Mouse (Mus musculus) adrenal gland, adult 2 months (tissue): ENCODE data around the gene Elk4. TPM values are rescaled to one million over a fixed set of nuclear protein-coding genes. Genes with fewer than 3 reads are reported as not detected.

Source experiments
- DNase-seq: peaks from one replicate; pipeline ENCODE4 v3.0.0; 2021
- long read RNA-seq: library from polyadenylated mRNA; stranded (forward); transcript quantifications from one replicate; pipeline ENCODE4 v2.0.0, GENCODE M21; 2021
- polyA plus RNA-seq: library from polyadenylated mRNA; depleted of rRNA; stranded (reverse); fragments of >200 nt; gene quantifications from 2 replicates; pipeline ENCODE4 v1.2.3, GENCODE M21; 2012; rRNA removed
- total RNA-seq, 2 experiments: library from RNA; stranded (reverse); gene quantifications; 2 replicates each; pipeline ENCODE4 v1.2.3; 2021

Gene Elk4
- 10 to 100 TPM; 78.1 to 82.8 TPM for total RNA-seq
- 17.0 and 18.0 TPM in 2 replicates for polyA plus RNA-seq
- long read RNA-seq, partial matches to known transcripts = 0 of 2 reads
- long read RNA-seq, other reads (novel, unspliced or antisense) = 2 of 2 reads

GRCm38 (mm10) chr1:132007282-132007815 is at the start of gene Elk4:
Gene Elk4 (plus strand): TSS chr1:132007607.
- DNase-seq = peak; percentile 95

- DNase-seq = no peak
These were observed 46.4 kb upstream of the Elk4 start for GRCm38 (mm10) chr1:131961004-131961403.

GRCm38 (mm10) chr1:131962606-131963084 is 44.8 kb upstream of the Elk4 start, which contains the start of gene Slc45a3:
Gene Slc45a3 (plus strand): TSS chr1:131962967.
- DNase-seq = peak; percentile 82

DNA sequence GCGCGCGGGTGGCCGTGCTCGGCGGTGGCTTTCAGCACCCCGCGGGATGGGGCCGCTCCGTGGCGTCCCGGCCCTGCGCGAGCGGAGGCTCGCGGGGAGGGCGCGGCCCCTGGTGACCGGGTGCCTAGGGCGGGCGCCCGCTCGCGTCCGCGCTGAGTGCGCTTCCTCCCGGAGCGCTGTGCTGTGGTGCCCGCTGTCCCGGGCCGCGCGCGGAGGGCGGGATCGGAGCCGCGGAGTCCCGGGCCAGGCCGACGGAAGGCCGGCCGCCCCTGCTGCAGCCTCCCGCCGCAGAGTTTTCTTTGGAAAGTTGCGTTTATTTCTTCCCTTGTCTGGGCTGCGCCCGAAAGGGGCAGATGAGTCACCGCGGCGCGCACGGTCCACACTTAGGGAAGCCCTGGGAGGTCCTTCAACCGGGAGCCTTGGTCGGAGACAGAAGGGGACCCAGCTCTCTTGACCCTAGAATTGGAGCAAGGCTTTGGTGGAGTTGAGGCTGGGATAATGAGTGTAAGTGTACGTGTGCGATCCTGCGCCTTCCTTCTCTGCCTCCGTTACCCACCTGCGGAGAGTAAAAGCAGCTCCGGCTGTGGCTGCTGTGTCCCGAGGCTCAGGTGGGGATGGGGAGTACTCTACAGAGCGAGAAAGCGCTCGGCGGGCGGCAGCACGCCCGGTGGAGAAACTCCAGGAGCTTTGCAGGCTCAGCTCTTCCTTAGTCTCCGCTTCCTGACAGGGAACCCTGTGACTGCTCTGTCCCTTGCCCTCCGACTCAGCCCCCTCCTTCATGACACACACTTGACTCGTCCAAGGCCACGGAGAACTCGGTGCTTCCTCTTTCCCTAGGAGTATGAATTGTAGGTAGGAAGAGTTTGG is 44.1 kb upstream of the Elk4 start:
- peak; percentile 78 for DNase-seq

- no peak for DNase-seq
These were observed 43.3 kb upstream of the Elk4 start for GRCm38 (mm10) chr1:131964100-131964499.

DNA sequence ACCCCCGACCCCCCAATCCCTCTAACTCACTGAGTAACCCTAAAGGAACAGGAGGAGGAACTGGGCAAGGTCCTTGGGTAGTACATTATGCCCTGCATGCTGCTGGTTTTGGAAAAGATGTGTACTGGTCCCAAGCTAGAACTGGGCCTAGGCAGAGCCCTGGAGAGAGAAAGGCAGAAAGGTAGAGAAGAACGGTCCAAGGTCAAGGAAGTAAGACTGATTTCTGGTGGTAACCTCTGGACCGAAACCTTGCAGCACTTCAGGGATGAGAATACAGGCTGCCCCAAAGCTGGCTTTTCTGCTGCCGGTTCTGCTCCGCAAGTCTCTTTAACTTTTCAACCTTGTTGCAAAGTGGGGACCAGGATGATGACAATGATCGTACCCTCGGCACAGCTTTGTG is 42.8 kb upstream of the Elk4 start:
- DNase-seq = no peak

DNA sequence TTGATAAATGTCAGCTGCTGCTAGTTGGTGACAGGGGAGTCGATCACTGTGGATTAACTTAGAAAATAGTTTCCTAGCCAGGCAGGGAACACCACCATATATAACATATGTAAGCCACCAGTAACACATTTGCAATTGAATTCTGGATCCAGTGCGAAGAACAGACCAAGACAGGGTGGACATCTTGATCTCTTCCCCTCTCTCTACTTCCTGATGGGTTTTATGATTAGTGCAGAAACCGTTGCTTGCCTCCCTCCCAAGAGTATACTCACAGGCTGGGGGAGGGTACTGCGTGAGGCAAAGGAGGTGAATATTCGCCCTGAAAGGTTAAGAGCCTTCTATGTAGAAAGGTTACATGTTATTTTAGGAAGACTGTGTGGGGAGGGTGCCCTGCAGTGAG is 41.6 kb upstream of the Elk4 start:
- no peak for DNase-seq

- no peak for DNase-seq
These were observed 40.1 kb upstream of the Elk4 start for GRCm38 (mm10) chr1:131967336-131967735.

GRCm38 (mm10) chr1:131968556-131968955 is 38.9 kb upstream of the Elk4 start:
- no peak for DNase-seq

DNA sequence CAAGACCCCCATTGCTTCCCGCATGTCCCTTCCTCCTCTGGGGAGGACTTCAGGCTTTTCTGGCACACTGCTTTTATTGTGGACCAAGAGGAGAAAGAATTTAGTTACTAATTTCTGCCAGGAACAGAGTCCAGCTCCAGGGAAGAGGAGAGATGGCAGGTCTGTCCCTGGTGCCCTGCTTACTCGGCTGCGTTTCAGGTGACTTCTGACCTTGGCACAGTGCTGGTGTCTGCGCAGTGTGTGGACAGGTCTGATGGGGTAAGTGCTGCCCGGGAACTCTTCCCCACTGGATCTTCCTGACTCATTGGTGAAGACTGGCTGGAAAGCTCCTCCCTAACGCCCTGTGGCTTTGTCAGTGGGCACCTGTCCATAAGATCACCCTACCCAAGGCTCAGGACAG is 38.4 kb upstream of the Elk4 start:
- DNase-seq = no peak

DNA sequence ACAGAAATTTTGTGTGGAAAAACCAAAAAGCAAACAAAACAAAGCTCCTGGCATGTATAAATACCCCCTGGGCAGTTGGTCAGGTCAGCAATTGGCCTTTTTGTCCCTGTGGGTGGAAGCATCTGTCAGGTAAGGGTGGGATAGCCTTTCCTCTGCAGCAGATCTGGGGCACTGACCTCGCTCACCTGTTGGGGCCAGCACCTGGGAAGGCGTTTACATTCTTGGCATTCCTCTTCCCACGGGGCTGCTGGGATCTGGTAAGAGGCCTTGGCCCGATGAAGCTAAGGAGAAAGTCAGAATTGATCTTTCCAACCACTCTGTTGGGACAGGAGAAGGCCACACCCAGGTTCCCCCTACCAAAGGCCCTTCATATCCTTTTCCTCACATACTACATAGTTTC is 37.6 kb upstream of the Elk4 start:
- no peak for DNase-seq

DNA sequence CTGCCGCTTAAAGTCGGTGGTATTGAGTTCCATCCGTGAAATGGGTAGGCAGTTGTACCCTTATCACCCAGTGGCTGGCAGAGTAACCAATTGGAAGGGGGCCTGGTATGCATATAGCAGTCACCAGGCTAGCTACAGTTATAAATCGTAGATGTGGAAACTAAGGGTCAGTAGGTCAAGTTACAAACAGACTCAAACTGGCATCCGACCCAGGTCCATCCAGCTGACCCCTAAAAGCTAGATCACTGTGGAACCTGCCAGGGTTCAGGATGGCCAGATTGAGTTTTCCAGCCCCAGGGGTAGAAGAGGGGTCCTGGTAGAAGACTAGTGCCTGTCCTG is 37.1 kb upstream of the Elk4 start:
- DNase-seq = no peak

- no peak for DNase-seq
These were observed 36.5 kb upstream of the Elk4 start for GRCm38 (mm10) chr1:131970661-131971520.

GRCm38 (mm10) chr1:131971771-131972497 is 35.5 kb upstream of the Elk4 start:
- DNase-seq = no peak

DNA sequence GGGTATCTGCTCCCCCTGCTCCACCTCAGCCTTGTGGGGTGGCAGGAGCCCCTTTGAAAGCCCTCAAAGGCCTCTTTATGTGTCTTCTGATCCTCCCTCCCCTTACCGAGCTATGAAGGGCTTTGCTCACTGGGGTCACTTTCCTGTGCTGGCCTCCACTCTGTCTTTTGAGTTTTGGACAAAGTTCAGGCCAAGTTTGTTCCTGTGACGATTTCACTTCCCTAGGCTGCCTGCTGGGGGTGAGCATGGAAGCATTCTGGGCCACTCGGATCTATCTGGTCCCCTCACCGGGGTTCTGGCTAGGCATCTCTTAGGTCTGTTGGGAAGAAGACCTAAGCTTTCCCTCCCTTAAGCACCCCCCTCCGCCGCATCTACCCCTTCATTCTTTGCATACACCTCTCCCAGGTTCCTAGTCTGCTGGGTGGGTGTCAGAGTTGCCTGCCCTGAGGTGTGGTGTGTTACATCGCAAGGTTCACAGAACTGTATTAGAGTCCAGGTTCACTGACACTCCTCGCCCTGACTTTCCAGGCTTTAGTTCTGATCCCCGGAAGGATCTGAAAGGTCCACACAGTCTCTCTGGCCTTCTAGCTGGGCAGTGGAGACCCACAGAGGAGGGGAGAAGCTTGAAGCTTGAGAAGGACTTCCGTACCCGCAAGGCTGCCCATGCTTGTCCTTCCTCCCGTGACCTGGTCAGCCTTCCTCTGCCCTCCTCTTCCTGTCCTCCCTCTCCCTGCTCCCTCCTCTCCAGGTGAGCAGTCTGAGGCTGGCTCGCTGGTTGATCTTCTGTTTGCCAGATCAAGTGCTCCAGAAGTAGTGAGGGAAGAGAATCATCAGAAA is 34.7 kb upstream of the Elk4 start:
- DNase-seq = no peak

- no peak for DNase-seq
These were observed 33.4 kb upstream of the Elk4 start for GRCm38 (mm10) chr1:131973991-131974390.

DNA sequence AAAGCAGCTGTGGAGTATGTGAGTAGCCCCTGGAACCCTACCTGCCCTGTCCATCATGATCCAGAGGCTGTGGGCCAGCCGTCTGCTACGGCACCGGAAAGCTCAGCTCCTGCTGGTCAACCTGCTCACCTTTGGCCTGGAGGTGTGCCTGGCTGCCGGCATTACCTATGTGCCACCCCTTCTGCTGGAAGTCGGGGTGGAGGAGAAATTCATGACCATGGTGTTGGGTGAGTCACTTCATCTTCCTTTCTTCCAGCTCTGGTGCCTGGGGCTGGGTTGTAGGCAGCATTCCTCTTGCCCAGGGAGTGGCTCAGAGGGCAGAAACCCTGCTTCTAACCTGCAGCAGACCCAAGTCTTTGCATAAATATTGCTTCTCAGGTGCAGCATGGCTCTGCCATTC is 30.5 kb upstream of the Elk4 start:
- DNase-seq = no peak

- peak; percentile 85 for DNase-seq
These were observed 26.9 kb upstream of the Elk4 start for GRCm38 (mm10) chr1:131980471-131980870.

DNA sequence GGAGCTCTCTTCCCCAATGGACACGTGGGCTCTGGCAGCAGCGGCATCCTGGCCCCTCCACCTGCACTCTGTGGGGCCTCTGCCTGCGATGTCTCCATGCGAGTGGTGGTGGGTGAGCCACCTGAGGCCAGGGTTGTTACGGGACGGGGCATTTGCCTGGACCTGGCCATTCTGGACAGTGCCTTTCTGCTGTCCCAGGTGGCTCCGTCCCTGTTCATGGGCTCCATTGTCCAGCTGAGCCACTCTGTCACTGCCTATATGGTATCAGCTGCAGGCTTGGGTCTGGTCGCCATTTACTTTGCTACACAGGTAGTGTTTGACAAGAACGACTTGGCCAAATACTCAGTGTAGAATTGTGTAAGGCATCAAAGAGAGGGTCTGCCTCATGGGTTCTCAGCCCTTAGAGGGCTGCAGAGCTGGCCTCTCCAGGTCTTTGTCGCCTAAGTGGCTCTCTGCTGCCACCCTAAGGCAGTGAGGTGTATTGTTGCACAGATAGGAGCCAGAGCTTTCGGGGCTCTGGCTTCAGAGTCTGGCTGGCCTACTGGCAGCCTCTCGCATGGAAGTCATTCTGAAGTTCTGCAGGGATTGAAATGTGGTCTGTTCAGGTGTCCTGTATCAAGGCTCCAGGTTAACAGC is 25.9 kb upstream of the Elk4 start:
- peak; percentile 84 for DNase-seq

- DNase-seq = peak; percentile 83
These were observed 24.5 kb upstream of the Elk4 start for GRCm38 (mm10) chr1:131982907-131983306.
